Comparison of ENCODE assay signal across 9 mouse cellular contexts in the genomic region with DNA sequence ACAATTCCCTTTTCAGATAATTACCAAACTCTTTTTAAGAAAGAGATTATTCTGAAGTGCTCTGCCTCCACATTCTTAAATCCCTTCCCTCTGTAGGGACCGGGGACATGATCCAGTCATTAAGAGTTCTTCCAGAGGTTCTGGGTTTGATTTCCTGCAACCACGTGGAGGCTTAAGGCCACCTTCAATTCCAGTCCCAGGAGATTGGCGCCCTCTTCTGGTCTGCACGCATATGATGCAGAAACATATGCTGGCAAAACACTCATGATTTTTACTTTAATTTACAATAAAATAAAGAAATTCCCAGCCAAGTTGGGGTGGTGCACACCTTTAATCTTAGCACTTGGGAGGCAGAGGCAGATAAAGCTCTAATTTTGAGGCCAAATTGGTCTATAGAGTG. TPM values are rescaled to one million over a fixed set of nuclear protein-coding genes. Genes with fewer than 3 reads are reported as not detected.
DNase-seq lines count a peak whose midpoint lies in the region; ATAC-seq and TF ChIP-seq lines count a peak whose summit lies in the region.
"Had no signal": no experiment of that assay in that cellular context is flagged by ENCODE, and none has a peak within 500 bp of the region (broad histone marks: within the 10 kb centered on the region; RNA-seq: fewer than 3 reads in every experiment).

No protein-coding gene starts in this region.

- ATAC-seq in liver, embryonic 11.5 days (replicated peaks; ENCODE audit: low FRiP score) = no peak
- ATAC-seq in G1E (ENCODE audit: extremely low read depth, insufficient number of reproducible peaks, low FRiP score, poor library complexity, severe bottlenecking) = no peak
- no peak for ATAC-seq in liver, embryonic 14.5 days (ENCODE audit: insufficient read depth)

- TF ChIP-seq EP300 in liver, embryonic 14.5 days (IDR thresholded peaks at IDR 0.05; ENCODE audit: low read depth) = no peak

- no peaks in the 10 kb centered on the region for H3K9me3 ChIP-seq in liver, embryonic 11.5 days (ENCODE audit: control insufficient read depth, low read length)
- no peaks in the 10 kb centered on the region for H3K9me3 ChIP-seq in G1E (replicated peaks)
- H3K9me3 ChIP-seq in liver, embryonic 14.5 days (ENCODE audit: control insufficient read depth, low read length) = no peaks in the 10 kb centered on the region
- H3K9me3 ChIP-seq: heart, embryonic 13.5 days had no signal

- no peak overlapping the region for H3K4me2 ChIP-seq in liver, embryonic 11.5 days
- no peak overlapping the region for H3K4me2 ChIP-seq in liver, embryonic 14.5 days (ENCODE audit: low read depth)
- H3K4me2 ChIP-seq: heart, embryonic 13.5 days had no signal

- no peaks in the 10 kb centered on the region for H3K4me1 ChIP-seq in liver, embryonic 11.5 days (replicated peaks; ENCODE audit: control insufficient read depth, insufficient read depth, low read length)
- H3K4me1 ChIP-seq in G1E (ENCODE audit: insufficient read depth, low read depth, low read length) = no peaks in the 10 kb centered on the region
- no peaks in the 10 kb centered on the region for H3K4me1 ChIP-seq in liver, embryonic 14.5 days (replicated peaks; ENCODE audit: control insufficient read depth in 2 of 2, insufficient read depth in 2 of 2, low read length in 1 of 2)

- H3K27ac ChIP-seq in liver, embryonic 11.5 days (ENCODE audit: low read depth, low read length) = no peak overlapping the region
- no peak overlapping the region for H3K27ac ChIP-seq in liver, embryonic 14.5 days
- H3K27ac ChIP-seq: heart, embryonic 13.5 days had no signal

- TF ChIP-seq CTCF in G1E (IDR thresholded peaks at IDR 0.05; ENCODE audit: low read depth, low read length) = 0 out of 2 replicates have a peak, but pooled peaks have one; percentile 45
- peak; percentile 81 for TF ChIP-seq CTCF in liver, embryonic 14.5 days (IDR thresholded peaks at IDR 0.05; ENCODE audit: low read depth)

- no peaks in the 10 kb centered on the region for H3K27me3 ChIP-seq in liver, embryonic 11.5 days (replicated peaks; ENCODE audit: control insufficient read depth, insufficient read depth, low read length)
- H3K27me3 ChIP-seq in G1E (ENCODE audit: insufficient read depth, low read length) = peaks cover 42% of the 10 kb centered on the region
- H3K27me3 ChIP-seq in liver, embryonic 14.5 days (ENCODE audit: control insufficient read depth, insufficient read depth, low read length) = no peaks in the 10 kb centered on the region

- 1% methylated on average over 4 of the region's 4 CpGs for WGBS in liver, embryonic 11.5 days
- WGBS in liver, embryonic 14.5 days (ENCODE audit: insufficient replicate concordance) = 4% methylated on average over 4 of the region's 4 CpGs

- H3K4me3 ChIP-seq in liver, embryonic 11.5 days (ENCODE audit: low read depth, low read length) = no peak overlapping the region
- no peak overlapping the region for H3K4me3 ChIP-seq in G1E (ENCODE audit: low read depth, low read length)
- no peak overlapping the region for H3K4me3 ChIP-seq in liver, embryonic 14.5 days (ENCODE audit: insufficient read depth in 1 of 2, low read depth in 2 of 2, low read length in 2 of 2)
- H3K4me3 ChIP-seq: heart, embryonic 13.5 days; megakaryocyte, embryonic 14.5 days had no signal

- H3K36me3 ChIP-seq in liver, embryonic 11.5 days (ENCODE audit: control insufficient read depth, insufficient read depth, low read length) = no peaks in the 10 kb centered on the region
- H3K36me3 ChIP-seq in G1E (replicated peaks) = no peaks in the 10 kb centered on the region
- H3K36me3 ChIP-seq in liver, embryonic 14.5 days (replicated peaks; ENCODE audit: control insufficient read depth, insufficient read depth, low read depth) = no peaks in the 10 kb centered on the region
- H3K36me3 ChIP-seq: heart, embryonic 13.5 days had no signal

- peak; percentile 61 for DNase-seq in liver
- DNase-seq in liver, embryonic 11.5 days (ENCODE audit: low spot score) = no peak
- DNase-seq in G1E (ENCODE audit: low spot score) = peak; percentile 18
- peak; percentile 29 for DNase-seq in adrenal gland, adult 8-10 months
- DNase-seq in embryo, embryonic 9.5 days (ENCODE audit: extremely low spot score) = peak; percentile 53
- DNase-seq in liver, embryonic 14.5 days (ENCODE audit: low read depth in 3 of 3, low spot score in 3 of 3) = peak in 1 of 3 experiments; percentile 31
- peak; percentile 34 to 71 for DNase-seq in spleen, postnatal 10 days (ENCODE audit: low spot score in 2 of 2)

- no peak overlapping the region for H3K9ac ChIP-seq in liver, embryonic 11.5 days (ENCODE audit: low read depth, low read length)
- H3K9ac ChIP-seq in liver, embryonic 14.5 days (replicated peaks) = no peak overlapping the region
- H3K9ac ChIP-seq: heart, embryonic 13.5 days had no signal

RNA-seq across cellular contexts. Expression of a gene that starts 23.3 kb away (rescaled TPM):
- 19.1 and 20.7 TPM in 2 replicates for polyA plus RNA-seq in liver, embryonic 11.5 days (2014; fragmentation: Nextera tagmentation; extraction: Ambion mirVana)
- 116 and 131 TPM in 2 replicates for total RNA-seq in G1E (2014; fragmentation: Nextera tagmentation)
- total RNA-seq in G1E (2017) = 43.0 and 51.4 TPM in 2 replicates
- 12.3 and 14.6 TPM in 2 replicates for polyA plus RNA-seq in G1E (2012)
- 100 to 1,000 TPM in 1 of 4 experiments, 10 to 100 TPM in 3; 80.2 to 105 (median 91.0) TPM for total RNA-seq in adrenal gland, adult 8-10 months (2022)
- 7.2 and 9.7 TPM in 2 replicates for polyA plus RNA-seq in liver, embryonic 14.5 days (2012; rRNA removed)
- polyA plus RNA-seq in liver, embryonic 14.5 days (2014; fragmentation: Nextera tagmentation; extraction: Ambion mirVana) = 7.3 and 9.5 TPM in 2 replicates
